Mouse (Mus musculus): ENCODE results near the gene Olig1.

DNA sequence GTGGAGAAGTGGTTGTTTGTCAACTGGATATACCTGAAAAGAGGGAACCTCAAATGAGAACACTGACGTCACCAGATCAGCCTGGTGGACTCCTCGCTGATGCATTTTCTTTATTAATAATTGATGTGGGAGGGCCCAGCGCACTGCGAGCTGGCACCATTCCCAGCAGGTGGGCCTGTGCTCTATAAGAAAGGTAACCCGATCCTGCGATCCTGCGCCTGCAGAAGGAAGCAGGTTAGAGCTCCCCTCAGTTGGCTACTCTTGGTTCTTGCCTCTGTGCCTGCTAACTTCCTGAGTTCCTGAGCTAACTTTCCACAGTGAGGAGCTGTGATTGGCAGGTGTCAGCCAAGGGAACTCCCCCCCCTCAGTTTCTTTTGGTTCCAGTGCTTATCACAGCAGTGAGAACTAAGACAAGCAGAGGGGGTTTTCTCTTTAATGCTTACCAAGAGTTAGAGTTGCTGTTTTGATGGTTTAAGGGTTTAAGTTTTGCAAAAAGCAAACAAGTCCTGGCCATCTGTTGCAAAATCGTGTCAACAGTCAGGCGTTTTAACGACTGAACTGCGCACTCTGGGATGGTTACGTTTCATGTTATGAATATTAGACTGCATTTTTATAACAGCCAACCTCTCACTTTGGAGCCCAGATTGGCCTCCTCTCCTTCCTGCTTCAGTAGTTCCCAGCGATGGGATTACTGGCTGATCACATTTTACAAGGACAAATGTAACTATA is 684 bp upstream of the Olig1 start:
- TF ChIP-seq POLR2A (IDR thresholded peaks at IDR 0.05; ENCODE audit: insufficient read length, low read depth): no peak
- TF ChIP-seq USF1 (IDR thresholded peaks at IDR 0.05; ENCODE audit: low read depth): no peak
- no peak for TF ChIP-seq MAX (IDR thresholded peaks at IDR 0.05; ENCODE audit: low read depth)
- TF ChIP-seq TCF12 (IDR thresholded peaks at IDR 0.05; ENCODE audit: insufficient read depth, poor library complexity, severe bottlenecking): no peak
- no peak for TF ChIP-seq MYOG (IDR thresholded peaks at IDR 0.05; ENCODE audit: control insufficient read depth in 1 of 3, insufficient read depth in 1 of 3, insufficient read length in 2 of 3, low read depth in 2 of 3)

Data from myocyte (in vitro differentiated cells).